Mouse (Mus musculus) ZHBTc4 (cell line): Measurements from ENCODE around the gene Pcdh19.

Source experiments
- DNase-seq: peaks from one replicate; pipeline ENCODE4 v3.0.0-alpha.2; 2011; ENCODE audit warnings: low read depth, low spot score

Gene Pcdh19

DNA sequence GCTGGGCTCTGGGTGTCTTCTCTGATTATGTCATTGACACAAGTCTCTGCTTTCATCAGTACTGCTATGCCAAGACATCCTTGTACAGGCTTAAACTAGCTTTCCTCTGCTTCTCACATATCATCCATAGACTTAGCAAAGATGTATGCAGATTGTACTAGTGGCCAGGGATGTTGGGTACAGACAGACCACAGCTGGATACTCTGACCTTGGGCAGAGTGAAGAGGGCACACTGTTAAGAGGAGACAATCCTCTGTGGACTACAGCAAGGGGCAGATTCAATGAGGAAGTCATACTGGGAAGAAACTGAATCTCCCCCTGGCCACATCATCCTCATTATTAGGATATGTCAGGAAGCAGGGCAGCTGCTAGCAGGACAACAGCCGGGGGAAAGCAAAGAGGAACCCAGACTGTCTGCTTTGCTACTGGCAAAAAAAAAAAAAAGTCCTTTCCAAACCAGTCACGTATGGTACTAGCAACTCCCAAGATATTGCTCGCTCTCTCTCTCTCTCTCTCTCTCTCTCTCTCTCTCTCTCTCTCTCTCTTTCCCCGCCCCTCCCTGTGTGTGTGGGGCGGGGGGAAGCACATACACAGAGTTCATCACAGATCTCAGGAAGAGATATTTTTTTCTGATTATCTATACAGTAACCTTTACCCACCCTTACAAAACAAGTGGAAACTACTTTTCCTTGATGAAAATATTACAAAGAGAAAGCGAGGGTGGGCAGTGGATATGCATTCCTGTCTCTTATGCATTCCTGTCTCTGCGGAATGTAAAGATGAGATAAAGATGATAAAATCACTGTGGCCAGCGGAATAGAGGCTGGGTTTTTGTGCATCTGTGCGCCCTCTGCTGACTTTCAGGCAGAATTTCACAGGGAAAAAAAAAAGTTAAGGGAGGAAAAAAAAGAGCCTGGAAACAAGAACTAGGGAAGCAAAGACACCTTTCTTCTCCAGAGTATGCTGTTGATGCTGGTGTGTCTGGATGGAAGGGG, 31.2 kb downstream of the Pcdh19 start:
- DNase-seq = no peak

DNA sequence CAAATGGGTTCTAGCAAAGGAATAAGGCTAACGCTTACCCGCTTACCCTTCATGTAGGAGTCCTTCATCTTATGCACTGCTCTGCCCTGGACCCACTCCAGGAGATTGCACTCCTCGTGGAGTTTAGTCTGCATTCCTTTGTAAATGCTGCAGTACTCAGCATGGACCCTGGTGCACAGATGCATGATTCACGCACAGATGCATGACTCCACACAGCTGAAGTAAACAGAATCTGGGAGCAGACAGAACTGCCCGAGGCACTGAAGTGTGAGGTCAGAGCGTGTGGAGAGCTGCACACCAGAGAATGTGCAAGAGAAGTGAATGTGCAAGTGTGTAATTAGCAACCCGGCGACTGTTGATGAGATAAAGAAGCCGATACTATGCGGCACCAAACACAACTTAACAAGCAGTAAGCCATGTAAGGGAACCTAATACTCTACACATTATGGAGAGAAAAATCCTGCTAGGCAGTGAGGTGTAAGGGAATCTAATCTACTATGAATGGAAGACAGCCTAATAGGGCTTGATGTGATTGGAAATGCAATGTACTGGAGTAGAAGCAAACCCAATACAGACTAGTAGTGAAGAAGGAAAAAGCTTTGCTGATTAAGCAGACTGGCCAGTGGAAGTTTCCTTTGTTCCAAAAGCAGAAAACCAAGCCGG, 32.8 kb downstream of the Pcdh19 start:
- no peak for DNase-seq

DNA sequence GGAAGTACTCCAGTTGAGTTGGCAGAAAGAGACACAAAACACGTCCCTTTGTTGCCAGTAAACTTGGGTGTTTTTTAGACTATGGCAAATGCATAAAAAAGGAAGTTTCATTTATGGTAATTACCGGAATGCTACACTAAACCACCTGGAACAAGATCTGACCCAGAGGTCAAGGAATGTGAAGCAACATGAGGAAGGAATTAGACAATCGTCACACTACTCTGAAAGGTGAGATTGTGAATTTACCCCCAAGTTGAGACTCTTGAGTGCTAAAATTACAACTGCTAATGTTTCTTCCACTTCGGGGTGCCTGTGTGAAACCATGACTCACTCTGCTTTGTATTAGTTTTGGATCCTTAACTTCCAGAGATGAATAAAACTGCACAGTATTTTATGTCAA, 33.6 kb downstream of the Pcdh19 start:
- DNase-seq = no peak

DNA sequence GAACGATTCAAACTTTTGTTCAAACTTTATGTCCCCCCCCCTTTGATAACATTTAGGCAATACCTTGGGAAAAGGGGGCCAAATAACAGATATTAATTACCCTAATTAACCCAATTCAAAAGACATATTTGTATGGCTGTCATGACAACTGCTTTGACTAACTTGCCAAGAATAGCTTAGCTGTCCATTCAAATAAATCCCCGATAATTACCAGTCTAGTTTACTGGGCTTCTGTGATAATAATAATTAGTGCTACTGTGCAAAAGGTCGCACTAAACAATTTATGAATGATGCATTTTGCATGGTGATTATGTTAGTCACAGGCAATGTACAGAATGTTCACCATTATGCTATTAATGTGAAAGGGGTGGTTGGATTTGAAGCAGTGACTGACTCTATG, 35.7 kb downstream of the Pcdh19 start:
- DNase-seq = no peak

DNA sequence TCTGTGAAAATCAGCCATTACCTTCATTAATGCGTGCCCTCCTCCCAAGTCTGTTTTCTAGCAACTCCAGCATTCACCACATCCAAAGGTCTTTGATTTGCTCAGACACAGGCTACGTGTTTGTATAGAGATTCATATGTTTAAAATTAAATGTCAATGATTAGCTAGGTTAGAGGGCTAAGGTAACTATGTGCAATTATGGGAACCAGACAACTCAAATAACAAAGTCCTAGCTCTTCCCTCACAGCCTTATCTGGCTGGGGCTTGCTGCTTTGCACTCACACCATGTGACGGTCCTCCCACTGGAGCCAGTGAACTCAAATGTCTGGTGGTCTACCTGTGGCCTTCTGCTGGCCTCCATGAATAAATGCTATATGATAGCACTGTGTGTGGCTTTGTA, 38.4 kb downstream of the Pcdh19 start:
- no peak for DNase-seq

DNA sequence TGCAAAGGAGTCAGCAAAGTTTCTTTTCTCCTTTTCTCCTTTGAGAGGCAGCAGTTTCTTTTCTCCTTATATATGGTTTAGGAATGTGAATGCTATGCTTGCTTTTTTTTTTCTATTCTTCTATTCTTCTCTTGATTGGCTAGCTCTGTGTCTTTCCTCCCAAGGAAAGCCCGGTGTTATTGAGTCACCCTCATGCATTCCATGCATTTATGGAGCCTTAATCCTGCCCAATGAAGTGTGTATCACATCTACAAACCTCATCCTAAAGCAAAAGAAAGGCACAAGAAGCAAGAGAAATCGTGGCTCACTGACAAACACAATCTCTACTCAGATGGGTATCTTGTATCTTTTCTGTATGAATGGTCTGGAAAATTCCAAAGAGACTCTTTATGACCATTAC, 41.0 kb downstream of the Pcdh19 start:
- no peak for DNase-seq

DNA sequence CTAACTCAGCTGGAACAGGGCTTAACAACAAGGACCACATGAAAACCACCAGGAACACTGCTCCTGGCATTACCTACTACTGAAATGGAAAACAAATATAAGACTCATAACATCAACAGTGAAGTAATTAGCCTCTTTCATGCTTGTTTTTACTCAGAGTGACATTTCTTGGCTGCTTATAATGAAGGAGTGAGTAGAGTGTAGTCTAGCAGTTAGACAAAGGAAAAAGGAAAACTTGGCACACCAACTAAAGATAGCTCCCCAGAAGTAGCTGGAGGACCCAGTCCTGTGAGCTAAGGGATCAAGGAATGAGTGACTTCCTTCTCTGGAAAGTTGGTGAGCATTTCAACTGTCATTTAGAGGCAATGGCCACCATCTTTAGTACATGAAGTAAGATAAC, 49.3 kb downstream of the Pcdh19 start:
- DNase-seq = no peak

DNA sequence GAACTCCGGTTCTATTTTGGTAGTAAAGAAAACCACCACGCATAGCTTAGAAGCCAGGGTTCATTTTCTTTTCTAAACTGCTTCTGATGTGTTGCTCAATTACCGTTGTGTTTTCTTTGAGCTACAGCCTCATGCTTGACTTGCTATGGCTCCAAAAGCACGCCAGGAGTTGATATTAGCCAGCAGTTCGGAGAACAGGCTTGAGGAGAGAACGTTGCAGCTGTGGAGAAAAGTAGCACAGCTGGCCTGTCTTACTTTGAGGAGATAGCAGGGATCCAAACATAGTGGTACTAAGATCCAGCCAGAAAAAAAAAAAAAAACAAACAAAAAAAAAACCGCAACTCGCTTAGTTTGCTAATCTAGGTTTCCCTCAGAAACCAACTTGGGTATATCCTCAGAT, 59.2 kb downstream of the Pcdh19 start:
- DNase-seq = no peak

DNA sequence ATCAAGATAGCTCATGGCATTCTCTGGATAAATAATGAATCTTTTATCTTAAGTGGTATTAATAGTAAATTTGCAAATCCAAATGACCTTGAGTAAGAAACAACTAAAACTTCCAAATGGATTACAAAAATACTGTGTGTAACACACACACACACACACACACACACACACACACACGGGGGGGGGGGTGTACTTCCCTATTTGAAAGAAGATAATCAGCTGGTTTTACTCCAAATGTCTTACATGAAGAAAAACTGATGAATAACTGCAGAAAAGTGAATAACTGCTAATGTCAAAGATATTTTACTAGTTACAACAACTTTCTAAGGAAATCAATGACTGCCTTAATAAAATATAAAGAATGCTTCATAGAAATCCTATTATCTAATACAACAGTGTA, 70.6 kb downstream of the Pcdh19 start:
- DNase-seq = no peak

DNA sequence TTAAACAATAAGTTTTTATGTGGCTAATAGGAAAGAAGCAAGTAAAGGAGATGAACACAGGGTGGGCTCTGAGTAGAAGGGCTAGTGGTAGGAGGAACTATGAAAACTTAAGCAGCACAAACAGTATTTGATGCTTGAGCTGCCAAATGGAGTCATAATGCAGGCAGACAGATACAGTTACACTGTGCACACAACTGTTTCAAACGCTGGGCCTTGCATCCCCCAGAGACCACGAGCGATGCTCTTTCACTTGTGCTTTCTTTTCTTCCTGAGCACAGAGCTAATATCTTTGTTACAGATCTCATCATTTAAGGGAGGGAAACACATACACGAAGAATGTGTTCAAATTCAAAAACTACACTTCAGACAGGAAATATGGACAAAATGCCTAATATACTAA, 83.0 kb downstream of the Pcdh19 start:
- DNase-seq = no peak

DNA sequence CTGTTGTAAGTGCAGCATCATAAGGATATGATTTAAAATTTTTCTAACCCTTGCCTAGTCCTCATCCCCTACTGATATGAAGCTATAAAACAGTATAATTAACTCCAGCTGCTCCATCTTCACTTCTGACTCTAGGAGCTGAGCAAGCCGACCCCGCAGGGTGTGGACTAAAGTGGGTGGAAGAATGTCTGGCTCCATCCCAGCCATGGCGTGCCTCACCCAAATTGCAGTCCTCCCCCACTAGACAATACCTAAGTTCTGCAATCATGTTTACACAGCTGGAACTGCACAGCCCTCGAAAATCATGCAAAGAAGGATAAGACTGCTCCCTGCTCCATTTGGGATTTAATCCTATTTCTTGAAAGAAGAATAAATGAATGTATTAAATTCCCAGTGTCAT, 84.5 kb downstream of the Pcdh19 start:
- peak; percentile 1 for DNase-seq

DNA sequence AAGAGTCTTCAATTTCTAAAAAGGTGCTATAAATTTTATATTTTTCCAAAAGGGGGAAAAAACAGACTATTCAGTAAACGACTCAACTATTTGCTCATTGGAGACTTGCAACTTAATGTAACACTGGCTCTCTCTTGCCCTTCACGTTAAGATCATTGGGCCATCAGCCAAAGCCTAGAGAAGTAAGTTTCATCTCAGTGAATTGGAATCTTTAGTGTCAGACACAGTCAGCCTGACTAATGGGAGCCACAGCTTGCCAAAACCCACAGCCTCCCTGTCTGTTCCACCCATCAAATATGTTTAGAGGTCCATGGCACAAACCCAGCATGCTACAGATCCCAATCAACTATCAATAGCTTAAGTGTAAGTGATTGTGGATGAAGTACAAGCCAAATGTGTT, 86.7 kb downstream of the Pcdh19 start:
- DNase-seq = no peak

DNA sequence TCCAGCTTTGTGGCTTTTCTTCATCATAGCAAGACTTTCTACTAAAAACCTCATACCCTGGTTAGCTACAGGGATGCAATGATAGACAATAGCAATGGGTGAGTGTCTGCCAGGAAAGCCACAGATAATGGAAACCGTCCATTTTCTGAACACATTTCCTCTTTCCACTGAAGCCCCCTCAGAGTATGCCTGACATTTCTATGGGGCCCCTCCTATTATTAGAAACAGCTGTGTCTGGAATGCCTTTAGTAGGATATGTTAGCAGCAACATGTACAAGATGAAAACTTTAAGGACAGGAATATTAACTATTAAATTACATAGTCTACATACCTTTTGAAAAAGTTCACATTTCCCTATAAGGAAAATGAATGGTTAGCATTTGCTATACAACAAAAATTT, 87.1 kb downstream of the Pcdh19 start:
- no peak for DNase-seq

DNA sequence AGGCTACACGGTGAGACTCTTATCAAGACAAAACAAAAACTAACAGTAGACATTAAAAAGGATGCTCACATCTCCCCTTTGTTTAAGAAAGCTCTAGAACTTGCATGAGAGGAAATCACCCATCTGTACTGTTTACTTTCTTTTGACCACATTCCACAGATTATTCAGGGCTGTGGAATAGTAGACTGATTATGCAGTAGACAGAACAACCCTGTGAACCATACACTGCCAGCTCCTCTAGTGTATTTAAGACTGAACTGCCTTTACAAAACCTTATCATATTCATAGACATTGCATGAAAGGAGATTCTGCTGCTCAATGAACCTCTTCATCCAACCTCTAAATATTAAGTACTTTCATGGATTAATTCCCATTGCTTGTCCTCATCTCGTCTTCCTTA, 87.6 kb downstream of the Pcdh19 start:
- DNase-seq = no peak

DNA sequence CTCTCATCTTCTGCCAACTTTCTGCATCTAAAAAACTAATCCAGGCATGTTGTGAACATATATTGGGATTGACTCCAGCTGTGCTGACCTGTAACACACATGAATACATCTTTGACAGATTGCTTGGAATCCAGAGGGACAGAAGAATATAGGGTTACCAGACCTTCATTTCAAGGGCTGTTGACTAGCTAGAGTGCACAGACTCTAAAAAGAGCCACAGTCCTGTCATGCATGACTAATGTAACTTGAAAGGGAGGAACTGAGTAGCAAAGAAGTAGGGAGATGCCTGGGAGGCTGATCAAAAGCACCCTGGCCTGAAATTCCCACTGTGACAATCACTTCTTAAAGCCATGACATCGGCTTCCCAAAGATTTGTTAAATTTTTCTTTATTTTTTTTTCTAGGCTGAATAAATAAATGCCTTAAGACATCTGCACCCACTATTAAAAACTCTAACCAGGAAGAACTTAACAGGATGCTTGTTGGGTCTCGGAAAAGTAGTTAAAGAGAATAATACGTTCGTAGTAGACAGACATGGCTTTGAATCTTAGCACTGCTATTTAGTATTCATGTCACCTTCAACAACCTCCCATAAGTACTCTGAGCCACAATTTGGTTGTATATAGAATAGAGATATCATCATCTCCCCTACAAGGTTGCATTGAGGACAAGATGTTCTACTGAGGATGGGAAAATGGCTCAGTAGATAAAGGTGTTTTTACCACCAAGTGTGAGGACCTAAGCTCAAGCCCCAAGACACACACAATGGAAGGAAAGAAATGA, 113.0 kb downstream of the Pcdh19 start:
- DNase-seq = no peak

DNA sequence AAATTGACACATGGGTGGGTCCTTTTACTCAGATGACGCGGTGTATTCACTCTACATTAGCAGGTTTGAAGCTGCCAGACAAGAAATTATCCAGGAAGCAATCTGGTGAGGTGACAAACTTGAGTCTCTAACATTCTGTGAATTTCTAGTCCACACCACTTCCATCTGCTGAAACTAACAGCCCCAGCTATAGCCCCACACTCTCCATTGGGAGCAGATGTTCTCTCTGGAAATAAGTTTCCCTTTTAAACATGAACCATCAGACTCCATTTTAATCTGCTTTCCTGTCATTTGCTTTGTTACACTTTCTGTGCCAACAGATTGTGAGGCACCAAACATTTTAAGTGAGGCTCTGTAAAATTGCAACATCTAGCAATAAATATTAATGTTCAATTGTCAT, 123.4 kb downstream of the Pcdh19 start:
- DNase-seq = no peak
